Mouse (Mus musculus) liver, embryonic 14.5 days (tissue): ENCODE measurements around the gene Tgm3. TPM values are rescaled to one million over a fixed set of nuclear protein-coding genes. Genes with fewer than 3 reads are reported as not detected.

Source experiments
- ATAC-seq: fragments of 200-750 bp; cut with Nextera tagmentation; 2 replicates; pipeline ENCODE4 v1.8.0; 2017; ENCODE audit warnings: moderate number of reproducible peaks, mild to moderate bottlenecking, moderate library complexity; ENCODE audit not compliant: insufficient read depth
- DNase-seq, 3 experiments: peaks; one replicate each; pipeline ENCODE4 v3.0.0-alpha.2; 2012 to 2013; ENCODE audit warnings: low read depth in 3 of 3, low spot score in 3 of 3
- H3K27ac ChIP-seq: fragments of 300-500 bp; sonication (generic); 2 replicates; pipeline ENCODE4 v1.5.1; 2014; ENCODE audit warnings: moderate library complexity, mild to moderate bottlenecking, control low read depth, inconsistent platforms
- H3K27me3 ChIP-seq: fragments of 300-500 bp; sonication (generic); 2 replicates; pipeline ENCODE4 v1.6.1; 2014; ENCODE audit warnings: mild to moderate bottlenecking, low read length, moderate library complexity; ENCODE audit not compliant: control insufficient read depth, insufficient read depth
- H3K36me3 ChIP-seq: fragments of 300-500 bp; sonication (generic); replicated peaks from 2 replicates; pipeline ENCODE4 v1.6.1; 2014; ENCODE audit warnings: low read depth; ENCODE audit not compliant: control insufficient read depth, insufficient read depth
- H3K4me1 ChIP-seq, 2 experiments: fragments of 200-500 bp in 1 of 2; fragments of 300-500 bp in 1 of 2; sonication (generic) in 1 of 2; replicated peaks; 2 replicates each; pipeline ENCODE4 v1.6.1; 2012 to 2014; ENCODE audit warnings: antibody characterized with exemption in 1 of 2, inconsistent platforms in 1 of 2, low read length in 1 of 2; ENCODE audit not compliant: control insufficient read depth in 2 of 2, insufficient read depth in 2 of 2
- H3K4me2 ChIP-seq: fragments of 300-500 bp; sonication (generic); 2 replicates; pipeline ENCODE4 v1.6.1; 2014; ENCODE audit warnings: low read depth, mild to moderate bottlenecking, control low read depth, moderate library complexity
- H3K4me3 ChIP-seq, 2 experiments: fragments of 200-500 bp in 1 of 2; fragments of 300-500 bp in 1 of 2; sonication (generic) in 1 of 2; 2 replicates each; pipeline ENCODE4 v1.5.1; 2012 to 2014; ENCODE audit warnings: low read depth in 2 of 2, low read length in 2 of 2, mild to moderate bottlenecking in 2 of 2, control low read depth in 1 of 2, inconsistent platforms in 1 of 2, moderate library complexity in 1 of 2; ENCODE audit not compliant: insufficient read depth in 1 of 2
- H3K9ac ChIP-seq: fragments of 300-500 bp; sonication (generic); replicated peaks from 2 replicates; pipeline ENCODE4 v1.6.1; 2014; ENCODE audit warnings: mild to moderate bottlenecking, control low read depth, moderate library complexity
- H3K9me3 ChIP-seq: fragments of 300-500 bp; sonication (generic); 2 replicates; pipeline ENCODE4 v1.6.1; 2016; ENCODE audit warnings: low read length, mixed read lengths; ENCODE audit not compliant: control insufficient read depth
- CTCF ChIP-seq: IDR thresholded peaks from 2 replicates; pipeline ENCODE4 v1.5.1; 2016; ENCODE audit warnings: antibody characterized with exemption, low read depth, control low read depth
- EP300 ChIP-seq: IDR thresholded peaks from 2 replicates; pipeline ENCODE4 v1.6.1; 2016; ENCODE audit warnings: antibody characterized with exemption, low read depth
- WGBS: fragments of 180-500 bp; shearing (Covaris S2); extraction: QIAGEN DNeasy Blood & Tissue Kit; methylation state at CpG from one replicate; pipeline ENCODE4 v1.1.7; 2014; ENCODE audit not compliant: insufficient replicate concordance; 5-methylcytosine and 5-hydroxymethylcytosine counted together
- microRNA-seq: library from miRNA; unstranded; fragments of <30 nt; microRNA quantifications from one replicate; pipeline ENCODE4, GENCODE M21; 2016
- polyA plus RNA-seq, 2 experiments: library from polyadenylated mRNA; depleted of rRNA in 1 of 2; stranded (reverse) in 1 of 2; unstranded in 1 of 2; fragments of >200 nt; fragmentation: Nextera tagmentation in 1 of 2; extraction: Ambion mirVana in 1 of 2; gene quantifications; 2 replicates each; pipeline versions ENCODE4 v1.2.1 to v1.2.3; 2012 to 2014

Gene Tgm3
- polyA plus RNA-seq, 2 experiments, result 0.01 TPM; not detected in 1

DNA sequence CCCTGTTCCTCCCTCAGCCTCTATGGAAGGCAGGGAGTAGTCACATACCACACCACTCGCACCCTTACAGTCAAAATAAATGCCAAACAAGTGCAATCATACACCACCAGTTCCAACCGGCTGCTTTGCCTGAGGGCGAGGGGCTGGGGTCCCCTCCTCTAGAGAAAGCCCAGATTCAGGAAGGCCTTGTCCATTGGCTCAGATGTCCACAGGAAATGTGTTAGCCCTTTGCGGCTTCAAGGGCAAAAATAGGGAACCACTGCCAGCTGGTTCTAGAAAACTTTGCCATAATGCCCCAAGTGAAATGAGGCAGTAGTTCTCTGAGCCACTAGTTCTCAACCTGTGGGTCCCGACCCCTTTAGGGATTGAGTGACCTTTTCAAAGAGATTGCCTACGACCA, 36.6 kb downstream of the Tgm3 start:
- H3K4me1 ChIP-seq, result no peaks in the 10 kb centered on the region
- ATAC-seq (no peak), DNase-seq (no peak)
- no peak overlapping the region for H3K9ac ChIP-seq
- no peaks in the 10 kb centered on the region for H3K9me3 ChIP-seq
- H3K4me3 ChIP-seq, result no peak overlapping the region
- no peak overlapping the region for H3K4me2 ChIP-seq
- no peaks in the 10 kb centered on the region for H3K36me3 ChIP-seq
- WGBS, result 36% methylated on average over 6 of the region's 6 CpGs
- TF ChIP-seq EP300, result no peak
- no peak for TF ChIP-seq CTCF
- no peak overlapping the region for H3K27ac ChIP-seq
- no peaks in the 10 kb centered on the region for H3K27me3 ChIP-seq

DNA sequence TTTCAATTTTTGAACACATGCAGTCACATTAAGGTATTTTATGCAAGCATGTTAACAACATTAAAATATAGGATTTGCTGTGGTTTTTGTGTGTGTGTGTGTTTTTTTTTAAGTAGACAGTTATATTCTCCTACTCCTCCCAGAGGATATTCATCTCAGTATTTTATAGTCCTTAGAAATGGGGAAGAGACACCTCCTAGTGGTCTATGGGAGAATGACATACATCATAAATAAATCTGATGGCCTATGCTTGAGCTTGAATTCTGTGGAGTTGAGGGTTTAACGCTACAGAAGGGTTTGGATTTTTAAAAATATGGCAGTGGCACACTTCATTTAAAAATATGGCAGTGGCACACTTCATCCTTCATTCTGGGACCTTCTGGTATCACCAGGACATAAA, 46.0 kb downstream of the Tgm3 start:
- WGBS, result 41% methylated on average over 1 of the region's 1 CpGs
- no peaks in the 10 kb centered on the region for H3K27me3 ChIP-seq
- no peaks in the 10 kb centered on the region for H3K9me3 ChIP-seq
- DNase-seq, result no peak
- TF ChIP-seq CTCF (peak; percentile 32; the same call in 1 of the 2 replicates), EP300 (no peak)
- H3K27ac ChIP-seq, result no peak overlapping the region
- no peaks in the 10 kb centered on the region for H3K4me1 ChIP-seq
- H3K4me3 ChIP-seq, result no peak overlapping the region
- H3K9ac ChIP-seq, result no peak overlapping the region
- H3K4me2 ChIP-seq, result no peak overlapping the region
- H3K36me3 ChIP-seq, result no peaks in the 10 kb centered on the region
- ATAC-seq, result no peak

DNA sequence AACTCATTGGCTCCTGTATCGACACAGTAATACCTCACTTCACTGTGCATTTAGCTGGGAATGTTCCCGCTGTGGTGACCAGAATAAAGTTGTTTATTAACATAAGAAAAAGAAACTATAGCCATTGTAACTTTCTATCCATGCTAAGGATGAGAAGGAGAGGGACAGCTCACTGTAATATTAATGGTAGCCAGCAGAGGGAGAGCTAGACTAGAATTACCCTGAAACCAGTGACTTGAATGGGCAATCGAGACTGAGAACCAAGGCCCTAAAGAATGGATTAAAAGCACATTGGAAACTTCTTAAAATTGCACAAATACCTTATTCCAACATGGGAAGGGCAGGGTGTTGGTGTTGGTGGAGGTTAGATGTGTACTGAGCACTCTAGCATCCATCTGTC, 56.1 kb downstream of the Tgm3 start:
- no peaks in the 10 kb centered on the region for H3K9me3 ChIP-seq
- no peak overlapping the region for H3K27ac ChIP-seq
- no peaks in the 10 kb centered on the region for H3K27me3 ChIP-seq
- no peak overlapping the region for H3K4me3 ChIP-seq
- no peak overlapping the region for H3K4me2 ChIP-seq
- TF ChIP-seq EP300 (no peak), CTCF (peak; percentile 50)
- 13% methylated on average over 3 of the region's 3 CpGs for WGBS
- no peaks in the 10 kb centered on the region for H3K4me1 ChIP-seq
- no peaks in the 10 kb centered on the region for H3K36me3 ChIP-seq
- ATAC-seq (no peak), DNase-seq (no peak)
- H3K9ac ChIP-seq, result no peak overlapping the region

DNA sequence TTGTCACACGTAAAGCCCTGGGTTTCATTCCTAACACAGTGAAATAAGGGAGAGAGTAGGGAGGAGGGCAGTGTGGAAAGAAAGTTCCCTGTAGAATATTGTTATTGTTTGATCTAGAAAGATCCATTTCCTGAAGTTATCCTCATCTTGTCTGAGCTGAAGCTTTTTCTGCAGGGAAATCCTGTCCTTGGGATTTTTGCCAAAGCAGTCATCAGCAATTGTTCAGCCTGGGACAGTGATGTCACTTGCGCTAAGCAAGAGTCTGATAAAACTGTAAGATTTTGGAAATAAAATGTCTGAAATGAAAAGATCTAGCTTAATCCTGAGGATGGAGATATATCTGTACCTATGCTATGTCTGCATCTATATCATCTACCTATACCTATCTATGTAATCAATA, 58.2 kb downstream of the Tgm3 start:
- WGBS, result 55% methylated on average over 2 of the region's 2 CpGs
- Histone ChIP-seq H3K4me1 (no peaks in the 10 kb centered on the region), H3K4me2 (no peak overlapping the region)

More for the DNA sequence above, 58.2 kb downstream of the Tgm3 start:
- Histone ChIP-seq H3K36me3 (no peaks in the 10 kb centered on the region), H3K27me3 (no peaks in the 10 kb centered on the region), H3K27ac (no peak overlapping the region), H3K9me3 (no peaks in the 10 kb centered on the region), H3K4me3 (no peak overlapping the region), H3K9ac (no peak overlapping the region)
- no peak for DNase-seq
- no peak for TF ChIP-seq CTCF
- TF ChIP-seq EP300, result no peak
- no peak for ATAC-seq

Small RNAs within 50 kb of the gene (microRNA-seq; reads per million reads assigned to microRNA genes)
- gene Mir6339, result not detected

Other genes with a start within 250 kb of the Tgm3 start
- gene Stk35, start 211.8 kb upstream of the Tgm3 start, polyA plus RNA-seq (2012; rRNA removed), result 5.8 and 6.4 TPM in 2 replicates
- 4.9 and 5.8 TPM in 2 replicates for gene Stk35, start 211.8 kb upstream of the Tgm3 start, polyA plus RNA-seq (2014; fragmentation: Nextera tagmentation; extraction: Ambion mirVana)
- 0.02 TPM in 1 of 2 replicates, not detected in the other for gene Tgm6, start 100.1 kb downstream of the Tgm3 start, polyA plus RNA-seq (2012; rRNA removed)
- gene Tgm6, start 100.1 kb downstream of the Tgm3 start, polyA plus RNA-seq (2014; fragmentation: Nextera tagmentation; extraction: Ambion mirVana), result not detected in 2 replicates
- 168 and 185 TPM in 2 replicates for gene Snrpb, start 167.1 kb downstream of the Tgm3 start, polyA plus RNA-seq (2012; rRNA removed)
- gene Snrpb, start 167.1 kb downstream of the Tgm3 start, polyA plus RNA-seq (2014; fragmentation: Nextera tagmentation; extraction: Ambion mirVana), result 292 and 318 TPM in 2 replicates
- not detected in 2 replicates for gene Tmc2, start 182.8 kb downstream of the Tgm3 start, polyA plus RNA-seq (2012; rRNA removed)
- gene Tmc2, start 182.8 kb downstream of the Tgm3 start, polyA plus RNA-seq (2014; fragmentation: Nextera tagmentation; extraction: Ambion mirVana), result not detected in 2 replicates